Mouse (Mus musculus) hindbrain, postnatal 0 days (tissue): ENCODE data around the gene Hoxa9. TPM values are rescaled to one million over a fixed set of nuclear protein-coding genes. Genes with fewer than 3 reads are reported as not detected.
A peak's percentile ranks its signal among the peaks of the same experiment; 100 is the strongest.

ENCODE experiments used
- ATAC-seq: fragments of 200-750 bp; cut with Nextera tagmentation; 2 replicates; pipeline ENCODE4 v1.8.0; 2017; ENCODE audit warnings: mild to moderate bottlenecking, moderate TSS enrichment, moderate library complexity
- DNase-seq: peaks from one replicate; pipeline ENCODE4 v3.0.0-alpha.2; 2015; ENCODE audit warnings: low spot score
- H3K27ac ChIP-seq: fragments of 300-500 bp; sonication (generic); 2 replicates; pipeline ENCODE4 v1.5.1; 2014; ENCODE audit warnings: mild to moderate bottlenecking
- H3K27me3 ChIP-seq: fragments of 300-500 bp; sonication (generic); 2 replicates; pipeline ENCODE4 v1.6.1; 2014; ENCODE audit warnings: low read length, mixed read lengths; ENCODE audit not compliant: insufficient read depth
- H3K36me3 ChIP-seq: fragments of 300-500 bp; sonication (generic); 2 replicates; pipeline ENCODE4 v1.6.1; 2014; ENCODE audit warnings: low read length, mixed read lengths; ENCODE audit not compliant: insufficient read depth
- H3K4me1 ChIP-seq: fragments of 300-500 bp; sonication (generic); 2 replicates; pipeline ENCODE4 v1.6.1; 2014; ENCODE audit warnings: antibody characterized with exemption, low read length, mixed read lengths; ENCODE audit not compliant: insufficient read depth
- H3K4me2 ChIP-seq: fragments of 300-500 bp; sonication (generic); 2 replicates; pipeline ENCODE4 v1.6.1; 2014; ENCODE audit warnings: low read depth, mild to moderate bottlenecking, low read length, moderate library complexity, mixed read lengths
- H3K4me3 ChIP-seq: fragments of 300-500 bp; sonication (generic); 2 replicates; pipeline ENCODE4 v1.5.1; 2014; ENCODE audit warnings: low read length
- H3K9ac ChIP-seq: fragments of 300-500 bp; sonication (generic); replicated peaks from 2 replicates; pipeline ENCODE4 v1.6.1; 2014; ENCODE audit warnings: mild to moderate bottlenecking, low read length, moderate library complexity, mixed read lengths
- H3K9me3 ChIP-seq: fragments of 300-500 bp; sonication (generic); 2 replicates; pipeline ENCODE4 v1.6.1; 2016; ENCODE audit warnings: low read length, mixed read lengths
- CTCF ChIP-seq: IDR thresholded peaks from 2 replicates; pipeline ENCODE4 v1.5.1; 2016; ENCODE audit warnings: antibody characterized with exemption, control low read depth, low read depth
- WGBS: fragments of 180-500 bp; shearing (Covaris S2); extraction: QIAGEN DNeasy Blood & Tissue Kit; methylation state at CpG from one replicate; pipeline ENCODE4 v1.1.7; 2014; 5-methylcytosine and 5-hydroxymethylcytosine counted together
- polyA plus RNA-seq: library from polyadenylated mRNA; unstranded; fragments of >200 nt; fragmentation: Nextera tagmentation; extraction: Ambion mirVana; gene quantifications from 2 replicates; pipeline ENCODE4 v1.2.1, GENCODE M21; 2015
- total RNA-seq: library from RNA; depleted of rRNA; stranded (reverse); fragments of >200 nt; gene quantifications from 2 replicates; pipeline ENCODE4 v1.2.3, GENCODE M21; 2014

Gene Hoxa9
- total and polyA plus RNA-seq, 2 experiments from 2014 or later, result 0.26 TPM; not detected in 1

DNA sequence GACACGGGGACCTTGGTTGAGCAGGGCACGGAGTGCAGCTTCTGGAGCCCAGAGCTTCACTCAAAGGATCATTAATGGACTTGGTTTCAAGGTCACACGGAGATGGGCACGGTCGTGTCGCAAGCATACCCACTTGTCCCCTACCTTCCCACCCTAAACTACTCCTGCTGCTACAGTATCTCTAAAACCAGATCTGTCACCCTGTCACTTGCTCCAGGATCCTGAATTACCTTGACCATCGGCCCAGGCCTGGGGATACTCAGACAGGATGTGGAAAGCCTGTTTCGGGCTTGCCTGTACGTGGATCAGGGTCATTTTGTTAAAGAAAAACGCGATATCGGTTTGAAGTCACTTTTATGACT is 21.2 kb downstream of the Hoxa9 start:
- no peak for DNase-seq
- Histone ChIP-seq H3K9me3 (no peaks in the 10 kb centered on the region), H3K4me3 (peak overlapping the region; percentile 2; the same call in 1 of the 2 replicates), H3K4me2 (no peak overlapping the region), H3K27ac (no peak overlapping the region), H3K27me3 (peaks cover 86% of the 10 kb centered on the region), H3K36me3 (no peaks in the 10 kb centered on the region), H3K9ac (no peak overlapping the region), H3K4me1 (no peaks in the 10 kb centered on the region)
- no peak for TF ChIP-seq CTCF
- ATAC-seq, result no peak
- 12% methylated on average over 12 of the region's 12 CpGs for WGBS

DNA sequence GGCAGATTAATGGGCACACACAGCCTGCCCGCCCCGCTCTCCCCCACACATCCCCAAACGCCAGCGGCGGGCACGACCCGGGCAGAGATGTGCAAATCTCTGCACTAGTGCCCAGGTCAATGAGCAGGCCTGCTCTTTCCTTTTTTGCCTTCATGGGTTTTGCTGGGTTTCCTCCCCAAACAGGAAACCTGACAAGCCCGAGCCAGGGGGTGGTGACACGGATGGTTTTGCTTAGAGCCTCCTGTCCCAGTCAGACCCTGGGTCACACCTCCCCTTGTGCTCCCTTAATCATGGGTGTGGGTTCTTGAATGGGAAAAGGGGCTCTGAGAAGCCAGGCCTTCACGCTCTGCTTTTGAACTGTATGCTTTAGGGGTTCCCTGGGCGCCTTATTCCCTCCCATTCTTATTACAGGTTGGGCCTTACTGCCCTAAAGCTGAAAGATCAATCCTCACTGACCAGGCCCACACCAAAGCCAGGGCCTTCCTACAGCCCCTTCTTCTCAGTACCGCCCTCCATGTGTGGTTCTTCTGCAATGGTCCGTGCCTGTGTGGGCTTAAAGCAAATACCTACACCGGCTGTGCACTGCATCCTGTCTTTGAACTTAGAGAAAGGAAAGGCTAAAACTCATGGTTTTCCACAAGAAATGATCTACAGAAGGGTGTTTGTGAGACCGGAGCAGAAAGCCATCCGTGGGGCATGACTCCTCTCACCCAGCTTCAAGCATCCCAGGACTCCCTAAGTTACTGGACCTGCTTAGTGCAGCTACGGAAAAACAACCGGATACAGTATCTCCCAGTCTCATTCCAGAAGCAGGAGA is 21.8 kb downstream of the Hoxa9 start:
- H3K4me3 ChIP-seq, result peak overlapping the region; percentile 18
- H3K4me1 ChIP-seq, result no peaks in the 10 kb centered on the region
- H3K9me3 ChIP-seq, result no peaks in the 10 kb centered on the region
- ATAC-seq, result no peak
- 9% methylated on average over 18 of the region's 18 CpGs for WGBS
- H3K27ac ChIP-seq, result no peak overlapping the region
- DNase-seq, result no peak
- H3K36me3 ChIP-seq, result no peaks in the 10 kb centered on the region
- no peak for TF ChIP-seq CTCF
- no peak overlapping the region for H3K9ac ChIP-seq
- peaks cover 86% of the 10 kb centered on the region for H3K27me3 ChIP-seq
- peak overlapping the region; percentile 40 for H3K4me2 ChIP-seq

DNA sequence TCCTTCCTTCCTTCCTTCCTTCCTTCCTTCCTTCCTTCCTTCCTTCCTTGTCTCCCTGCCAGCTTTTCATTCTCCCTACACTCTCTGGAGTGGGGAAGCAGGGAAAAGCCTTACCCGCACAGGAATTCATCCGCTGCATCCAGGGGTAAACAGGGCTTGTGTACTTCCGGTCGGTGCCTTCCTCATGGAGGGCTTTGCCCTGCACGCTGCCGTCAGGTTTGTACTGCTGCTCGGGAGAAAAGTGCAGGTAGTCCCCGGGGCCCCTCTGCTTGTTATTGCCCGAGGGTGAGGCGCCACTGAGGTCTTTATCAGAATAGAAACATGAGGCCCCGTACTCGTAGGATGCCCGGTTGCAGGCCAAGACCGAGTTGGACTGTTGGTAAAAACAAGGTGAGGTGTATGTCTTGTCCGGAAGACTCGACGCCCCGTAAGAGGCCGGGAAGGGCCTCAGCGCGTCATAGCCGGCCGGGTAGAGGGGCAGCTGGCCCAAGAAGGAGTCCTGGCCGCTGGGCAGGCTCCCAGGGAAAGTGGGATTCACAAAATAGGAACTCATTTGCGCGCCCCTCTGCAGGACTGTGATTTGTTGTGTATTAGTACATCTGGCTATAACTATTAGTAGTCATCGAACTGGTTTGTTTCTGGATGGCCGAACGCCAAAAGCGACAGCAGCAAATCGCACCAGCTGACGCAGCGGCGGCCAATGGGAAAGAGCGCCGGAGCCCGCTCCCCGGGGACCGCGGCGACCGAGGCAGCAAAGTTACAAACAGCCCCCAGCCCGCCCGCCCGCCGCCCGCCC is 22.6 kb downstream of the Hoxa9 start, which contains the start of gene Hoxa6:
Hoxa6 (minus strand) TSS at position 651 of the 796 bp plus-strand sequence.
- 2% methylated on average over 47 of the region's 47 CpGs for WGBS
- Histone ChIP-seq H3K9ac (no peak within 1 kb of the TSS), H3K27me3 (peaks cover 85% of the 10 kb centered on the region), H3K9me3 (no peaks in the 10 kb centered on the region), H3K4me2 (peak within 1 kb of the TSS; percentile 40), H3K36me3 (no peaks in the 10 kb centered on the region), H3K4me3 (peak within 1 kb of the TSS; percentile 18), H3K27ac (no peak within 1 kb of the TSS), H3K4me1 (no peaks in the 10 kb centered on the region)
- DNase-seq (peak; percentile 59), ATAC-seq (no peak)
- no peak for TF ChIP-seq CTCF

DNA sequence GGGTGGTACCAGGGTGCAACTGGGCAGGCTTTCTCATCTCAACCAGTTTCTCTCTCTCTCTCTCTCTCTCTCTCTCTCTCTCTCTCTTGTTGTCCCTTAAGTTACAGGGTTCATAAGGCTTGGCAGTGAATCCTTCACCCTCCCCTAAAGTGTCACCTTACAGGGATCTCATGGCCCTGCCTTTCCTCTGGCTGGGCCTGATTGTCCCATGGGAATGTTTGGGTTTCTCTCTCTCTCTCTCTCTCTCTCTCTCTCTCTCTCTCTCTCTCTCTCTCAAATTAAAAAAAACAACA is 23.3 kb downstream of the Hoxa9 start:
- no peaks in the 10 kb centered on the region for H3K9me3 ChIP-seq
- H3K4me2 ChIP-seq, result no peak overlapping the region
- no peak for ATAC-seq
- no peaks in the 10 kb centered on the region for H3K4me1 ChIP-seq
- H3K27me3 ChIP-seq, result peaks cover 86% of the 10 kb centered on the region
- no peaks in the 10 kb centered on the region for H3K36me3 ChIP-seq
- no peak for DNase-seq
- no peak overlapping the region for H3K27ac ChIP-seq
- H3K4me3 ChIP-seq, result no peak overlapping the region
- H3K9ac ChIP-seq, result no peak overlapping the region
- no peak for TF ChIP-seq CTCF

DNA sequence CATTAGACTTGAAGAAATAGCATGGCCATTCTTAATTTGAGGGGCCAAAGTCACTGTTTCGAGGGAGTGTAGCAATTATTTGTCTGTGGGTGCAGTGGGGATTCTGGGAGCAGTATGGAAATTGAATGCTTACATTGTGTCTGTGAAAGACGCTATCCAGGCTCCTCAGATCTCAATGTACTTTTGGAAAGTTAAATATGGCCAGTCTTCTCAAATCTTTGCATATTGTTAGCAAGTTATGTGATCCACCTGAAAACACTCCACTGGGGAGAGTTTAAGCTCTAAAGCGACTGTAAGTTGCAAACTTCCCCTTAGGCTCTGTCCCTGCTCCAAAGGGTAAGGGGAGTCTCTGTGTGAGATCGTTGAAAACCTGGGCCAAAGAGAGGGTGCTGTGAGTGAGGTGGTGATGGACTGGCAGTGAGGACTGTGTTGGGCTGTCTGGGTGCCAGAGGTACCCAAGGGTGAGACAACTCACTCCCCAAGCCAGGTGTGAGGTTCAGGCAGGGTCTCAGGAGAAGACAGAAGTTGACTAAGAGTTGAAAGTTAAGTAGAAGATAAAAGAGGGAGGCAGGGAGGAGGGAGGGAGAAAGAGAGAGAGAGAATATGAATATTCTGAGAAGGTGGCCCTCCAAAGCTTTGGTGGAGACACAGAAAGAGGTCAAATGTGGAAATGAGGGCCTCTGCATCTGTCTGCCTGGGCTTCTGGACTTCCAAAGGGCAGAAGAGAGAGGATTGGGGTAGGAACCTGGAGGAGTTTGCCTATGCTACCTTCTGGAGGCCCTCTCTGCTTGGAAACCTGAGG is 23.8 kb downstream of the Hoxa9 start:
- Histone ChIP-seq H3K9me3 (no peaks in the 10 kb centered on the region), H3K36me3 (no peaks in the 10 kb centered on the region), H3K27ac (no peak overlapping the region), H3K27me3 (peaks cover 86% of the 10 kb centered on the region), H3K4me2 (0 out of 2 replicates have a peak overlapping the region, but pooled peaks have one; percentile 19), H3K9ac (no peak overlapping the region), H3K4me1 (no peaks in the 10 kb centered on the region), H3K4me3 (no peak overlapping the region)
- ATAC-seq (no peak), DNase-seq (no peak)
- WGBS, result 7% methylated on average over 4 of the region's 4 CpGs
- TF ChIP-seq CTCF, result no peak
